Mouse (Mus musculus) stomach, embryonic 14.5 days (tissue): ENCODE measurements around the gene Ttc7b. TPM values are rescaled to one million over a fixed set of nuclear protein-coding genes. Genes with fewer than 3 reads are reported as not detected.

ENCODE experiments used
- ATAC-seq: fragments of 200-750 bp; cut with Nextera tagmentation; 2 replicates; pipeline ENCODE4 v1.8.0; 2017; ENCODE audit warnings: low read depth, moderate TSS enrichment; ENCODE audit not compliant: insufficient number of reproducible peaks, insufficient read depth, low FRiP score
- H3K27ac ChIP-seq: fragments of 300-500 bp; sonication (generic); 2 replicates; pipeline ENCODE4 v1.5.1; 2014; ENCODE audit warnings: mild to moderate bottlenecking, low read length, moderate library complexity, mixed read lengths
- H3K27me3 ChIP-seq: fragments of 300-500 bp; sonication (generic); 2 replicates; pipeline ENCODE4 v1.6.1; 2014; ENCODE audit warnings: low read length, control low read depth, mixed read lengths; ENCODE audit not compliant: control insufficient read depth, insufficient read depth
- H3K36me3 ChIP-seq: fragments of 300-500 bp; sonication (generic); 2 replicates; pipeline ENCODE4 v1.6.1; 2014; ENCODE audit warnings: mild to moderate bottlenecking, control low read depth, low read length, moderate library complexity, mixed read lengths; ENCODE audit not compliant: control insufficient read depth, insufficient read depth
- H3K4me1 ChIP-seq: fragments of 300-500 bp; sonication (generic); 2 replicates; pipeline ENCODE4 v1.6.1; 2014; ENCODE audit warnings: low read length, control low read depth, mixed read lengths; ENCODE audit not compliant: control insufficient read depth, insufficient read depth
- H3K4me2 ChIP-seq: fragments of 300-500 bp; sonication (generic); replicated peaks from 2 replicates; pipeline ENCODE4 v1.6.1; 2014; ENCODE audit warnings: low read depth, low read length, control low read depth
- H3K4me3 ChIP-seq: fragments of 300-500 bp; sonication (generic); 2 replicates; pipeline ENCODE4 v1.5.1; 2014; ENCODE audit warnings: low read depth, low read length, control low read depth
- H3K9ac ChIP-seq: fragments of 300-500 bp; sonication (generic); replicated peaks from 2 replicates; pipeline ENCODE4 v1.6.1; 2014; ENCODE audit warnings: low read depth, mild to moderate bottlenecking, control low read depth, low read length, moderate library complexity, mixed read lengths
- H3K9me3 ChIP-seq: fragments of 300-500 bp; sonication (generic); 2 replicates; pipeline ENCODE4 v1.6.1; 2016; ENCODE audit warnings: low read depth, low read length, control low read depth; ENCODE audit not compliant: control insufficient read depth
- WGBS: fragments of 180-500 bp; shearing (Covaris S2); extraction: QIAGEN DNeasy Blood & Tissue Kit; methylation state at CpG from one replicate; pipeline ENCODE4 v1.1.7; 2014; 5-methylcytosine and 5-hydroxymethylcytosine counted together
- polyA plus RNA-seq: library from polyadenylated mRNA; unstranded; fragments of >200 nt; fragmentation: Nextera tagmentation; extraction: Ambion mirVana; gene quantifications from 2 replicates; pipeline ENCODE4 v1.2.1, GENCODE M21; 2014

Ttc7b gene
- polyA plus RNA-seq, 1 experiment from 2014 or later = 6.4 TPM

- no peaks in the 10 kb centered on the region for H3K9me3 ChIP-seq
- no peak overlapping the region for H3K27ac ChIP-seq
- H3K36me3 ChIP-seq = no peaks in the 10 kb centered on the region
- no peak for ATAC-seq
- no peak overlapping the region for H3K4me2 ChIP-seq
- H3K27me3 ChIP-seq = no peaks in the 10 kb centered on the region
- H3K4me1 ChIP-seq = 0 out of 2 replicates have a peak, but pooled peaks cover 3% of the 10 kb centered on the region
- no peak overlapping the region for H3K4me3 ChIP-seq
- WGBS = 86% methylated on average over 6 of the region's 6 CpGs
- H3K9ac ChIP-seq = no peak overlapping the region
These were observed 99.7 kb downstream of the Ttc7b start for GRCm38 (mm10) chr12:100420903-100421302.

GRCm38 (mm10) chr12:100419946-100420874, 100.4 kb downstream of the Ttc7b start:
- no peak for ATAC-seq
- Histone ChIP-seq H3K27me3 (no peaks in the 10 kb centered on the region), H3K9me3 (no peaks in the 10 kb centered on the region), H3K4me1 (0 out of 2 replicates have a peak, but pooled peaks cover 3% of the 10 kb centered on the region), H3K4me2 (no peak overlapping the region), H3K9ac (no peak overlapping the region), H3K4me3 (no peak overlapping the region), H3K27ac (no peak overlapping the region), H3K36me3 (no peaks in the 10 kb centered on the region)
- 61% methylated on average over 9 of the region's 9 CpGs for WGBS

DNA sequence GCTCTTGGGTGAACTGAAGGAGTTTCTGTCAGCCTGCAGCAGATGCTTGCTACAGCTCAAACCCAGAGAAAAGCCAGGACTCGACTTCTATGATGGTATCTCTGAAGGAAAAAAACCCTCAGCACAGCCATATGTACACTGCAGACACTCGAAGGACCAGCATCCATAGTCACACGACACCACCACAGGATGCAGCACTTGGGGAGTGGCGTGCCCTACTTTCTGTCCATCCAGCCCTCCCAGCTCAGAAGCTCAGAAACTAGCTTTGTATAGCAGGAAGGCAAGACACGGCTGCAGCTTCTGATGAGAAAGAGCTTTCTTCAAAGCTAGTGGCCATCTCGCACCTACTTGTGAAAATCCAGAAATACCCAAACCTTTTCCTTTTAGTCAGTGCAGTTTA, 104.8 kb downstream of the Ttc7b start:
- Histone ChIP-seq H3K27me3 (no peaks in the 10 kb centered on the region), H3K4me2 (no peak overlapping the region), H3K27ac (no peak overlapping the region), H3K9ac (no peak overlapping the region), H3K9me3 (no peaks in the 10 kb centered on the region), H3K36me3 (peaks cover 7% of the 10 kb centered on the region), H3K4me1 (0 out of 2 replicates have a peak, but pooled peaks cover 5% of the 10 kb centered on the region), H3K4me3 (no peak overlapping the region)
- ATAC-seq = no peak
- 63% methylated on average over 6 of the region's 6 CpGs for WGBS

GRCm38 (mm10) chr12:100414717-100415398, 105.8 kb downstream of the Ttc7b start:
- 0 out of 2 replicates have a peak, but pooled peaks cover 5% of the 10 kb centered on the region for H3K4me1 ChIP-seq
- H3K27ac ChIP-seq = peak overlapping the region; percentile 15; the same call in 1 of the 2 replicates
- H3K9ac ChIP-seq = no peak overlapping the region
- no peaks in the 10 kb centered on the region for H3K27me3 ChIP-seq
- 0 out of 2 replicates have a peak, but pooled peaks have one; percentile 61 for ATAC-seq
- no peak overlapping the region for H3K4me3 ChIP-seq
- no peak overlapping the region for H3K4me2 ChIP-seq
- no peaks in the 10 kb centered on the region for H3K9me3 ChIP-seq
- H3K36me3 ChIP-seq = peaks cover 7% of the 10 kb centered on the region
- WGBS = 64% methylated on average over 14 of the region's 14 CpGs

- no peak for ATAC-seq
- Histone ChIP-seq H3K27ac (no peak overlapping the region), H3K4me2 (no peak overlapping the region)
These were observed 111.9 kb downstream of the Ttc7b start for GRCm38 (mm10) chr12:100408714-100409113.

DNA sequence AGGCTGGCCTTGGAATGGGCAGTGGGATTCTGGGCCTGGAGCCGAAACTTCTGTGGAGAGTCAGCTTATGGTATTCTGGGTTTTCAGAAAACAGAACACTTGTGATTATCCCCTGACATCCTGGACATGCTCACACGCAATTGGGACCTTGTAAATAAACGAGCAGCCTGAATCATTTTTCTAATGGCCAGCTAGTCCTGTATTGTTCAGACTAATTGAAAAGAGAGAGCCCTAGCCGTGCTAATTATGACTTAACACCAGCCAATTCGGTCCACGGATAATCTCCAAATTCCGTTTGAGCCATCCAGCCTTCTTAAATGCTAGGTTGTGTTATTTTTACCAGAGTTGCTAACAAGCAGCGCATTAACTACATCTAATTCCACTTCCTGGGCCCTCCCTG, 112.5 kb downstream of the Ttc7b start:
- Histone ChIP-seq H3K27ac (no peak overlapping the region), H3K9me3 (no peaks in the 10 kb centered on the region), H3K4me2 (no peak overlapping the region), H3K27me3 (no peaks in the 10 kb centered on the region), H3K9ac (no peak overlapping the region), H3K4me1 (peaks cover 20% of the 10 kb centered on the region; the same call in 1 of the 2 replicates), H3K4me3 (no peak overlapping the region), H3K36me3 (no peaks in the 10 kb centered on the region; the same call in 1 of the 2 replicates)
- no peak for ATAC-seq
- 73% methylated on average over 8 of the region's 8 CpGs for WGBS

More at GRCm38 (mm10) chr12:100408714-100409113, 111.9 kb downstream of the Ttc7b start:
- H3K4me3 ChIP-seq = no peak overlapping the region
- no peaks in the 10 kb centered on the region for H3K27me3 ChIP-seq
- 88% methylated on average over 11 of the region's 11 CpGs for WGBS
- H3K9ac ChIP-seq = no peak overlapping the region
- H3K36me3 ChIP-seq = peaks cover 4% of the 10 kb centered on the region; the same call in 1 of the 2 replicates
- peaks cover 18% of the 10 kb centered on the region; the same call in 1 of the 2 replicates for H3K4me1 ChIP-seq
- no peaks in the 10 kb centered on the region for H3K9me3 ChIP-seq

DNA sequence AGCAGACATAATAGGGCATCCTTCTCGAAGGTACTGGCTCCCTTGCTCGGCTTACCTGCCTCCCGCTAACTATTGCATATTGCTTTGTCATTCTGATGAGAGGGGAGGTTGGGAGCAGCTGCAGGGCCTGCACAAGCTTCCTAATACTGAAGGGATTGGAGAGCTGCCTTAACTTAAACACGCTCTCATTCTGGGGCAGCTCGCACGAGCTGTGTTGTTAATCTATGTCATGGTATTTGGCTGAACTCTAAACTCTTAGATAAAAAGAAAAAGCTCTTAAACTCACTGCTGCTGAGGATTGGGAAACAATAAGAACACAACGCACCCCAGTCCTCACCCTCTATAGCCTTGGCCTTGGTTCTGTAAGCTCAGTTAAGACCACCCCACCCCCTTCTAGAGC, 113.3 kb downstream of the Ttc7b start:
- Histone ChIP-seq H3K4me3 (no peak overlapping the region), H3K9me3 (no peaks in the 10 kb centered on the region), H3K27ac (peak overlapping the region; percentile 2; the same call in 1 of the 2 replicates), H3K9ac (no peak overlapping the region), H3K4me2 (no peak overlapping the region), H3K4me1 (peaks cover 20% of the 10 kb centered on the region; the same call in 1 of the 2 replicates), H3K27me3 (no peaks in the 10 kb centered on the region), H3K36me3 (peaks cover 5% of the 10 kb centered on the region; the same call in 1 of the 2 replicates)
- peak; percentile 38; the same call in 1 of the 2 replicates for ATAC-seq
- WGBS = 24% methylated on average over 7 of the region's 7 CpGs

GRCm38 (mm10) chr12:100406094-100406493, 114.5 kb downstream of the Ttc7b start:
- Histone ChIP-seq H3K27ac (no peak overlapping the region), H3K4me3 (no peak overlapping the region), H3K4me1 (peaks cover 20% of the 10 kb centered on the region; the same call in 1 of the 2 replicates), H3K9me3 (no peaks in the 10 kb centered on the region), H3K4me2 (no peak overlapping the region), H3K27me3 (no peaks in the 10 kb centered on the region), H3K9ac (no peak overlapping the region), H3K36me3 (peaks cover 12% of the 10 kb centered on the region; the same call in 1 of the 2 replicates)
- no peak for ATAC-seq
- WGBS = 79% methylated on average over 11 of the region's 11 CpGs
